9 mouse cellular contexts compared by ENCODE assay signal in genomic region chr2:93192671-93193080, GRCm38 (mm10). TPM values are rescaled to one million over a fixed set of nuclear protein-coding genes. Genes with fewer than 3 reads are reported as not detected.
DNase-seq lines count a peak whose midpoint lies in the region; ATAC-seq lines count a peak whose summit lies in the region.
"Had no signal": no experiment of that assay in that cellular context is flagged by ENCODE, and none has a peak within 500 bp of the region (broad histone marks: within the 10 kb centered on the region; RNA-seq: fewer than 3 reads in every experiment).

No protein-coding gene starts in this region.

- ATAC-seq in liver, embryonic 11.5 days (replicated peaks; ENCODE audit: low FRiP score) = no peak
- ATAC-seq in forebrain, embryonic 15.5 days (replicated peaks) = no peak
- ATAC-seq in megakaryocyte progenitor cell, adult 5-6 weeks (replicated peaks; ENCODE audit: poor library complexity) = peak; percentile 84

- peak; percentile 34 for DNase-seq in liver
- no peak for DNase-seq in liver, embryonic 11.5 days (ENCODE audit: low spot score)
- DNase-seq in spleen, postnatal 14 days (ENCODE audit: low spot score in 2 of 2) = peak; percentile 57 to 68
- no peak for DNase-seq in right cerebral cortex, adult 2 months (ENCODE audit: low spot score in 2 of 2)
- no peak for DNase-seq in layer of hippocampus, postnatal 14 days (ENCODE audit: low spot score in 2 of 2)
- no peak for DNase-seq in layer of hippocampus, adult 9-10 months (ENCODE audit: low spot score)

- peaks cover 13% of the 10 kb centered on the region for H3K4me1 ChIP-seq in liver, embryonic 11.5 days (replicated peaks; ENCODE audit: control insufficient read depth, insufficient read depth, low read length)
- peaks cover 68% of the 10 kb centered on the region for H3K4me1 ChIP-seq in forebrain, embryonic 15.5 days

- no peak overlapping the region for H3K4me3 ChIP-seq in liver, embryonic 11.5 days (ENCODE audit: low read depth, low read length)
- H3K4me3 ChIP-seq in forebrain, embryonic 15.5 days = no peak overlapping the region
- H3K4me3 ChIP-seq: limb, embryonic 15.5 days had no signal

- no peak overlapping the region for H3K27ac ChIP-seq in liver, embryonic 11.5 days (ENCODE audit: low read depth, low read length)
- H3K27ac ChIP-seq in forebrain, embryonic 15.5 days (replicated peaks) = no peak overlapping the region; the same call in 1 of the 2 replicates
- H3K27ac ChIP-seq: limb, embryonic 15.5 days had no signal

- WGBS in liver, embryonic 11.5 days = 16% methylated on average over 6 of the region's 6 CpGs
- 8% methylated on average over 6 of the region's 6 CpGs for WGBS in forebrain, embryonic 15.5 days

- H3K36me3 ChIP-seq in liver, embryonic 11.5 days (ENCODE audit: control insufficient read depth, insufficient read depth, low read length) = no peaks in the 10 kb centered on the region
- H3K36me3 ChIP-seq in forebrain, embryonic 15.5 days = peaks cover 4% of the 10 kb centered on the region; the same call in 1 of the 2 replicates
- H3K36me3 ChIP-seq: limb, embryonic 15.5 days had no signal

- H3K27me3 ChIP-seq in liver, embryonic 11.5 days (replicated peaks; ENCODE audit: control insufficient read depth, insufficient read depth, low read length) = peaks cover 33% of the 10 kb centered on the region
- H3K27me3 ChIP-seq in forebrain, embryonic 15.5 days = no peaks in the 10 kb centered on the region

- H3K4me2 ChIP-seq in liver, embryonic 11.5 days = no peak overlapping the region
- H3K4me2 ChIP-seq in forebrain, embryonic 15.5 days (replicated peaks) = peak overlapping the region; percentile 70; the same call in 1 of the 2 replicates
- H3K4me2 ChIP-seq: limb, embryonic 15.5 days had no signal

- no peak overlapping the region for H3K9ac ChIP-seq in liver, embryonic 11.5 days (ENCODE audit: low read depth, low read length)
- no peak overlapping the region for H3K9ac ChIP-seq in forebrain, embryonic 15.5 days (replicated peaks)
- H3K9ac ChIP-seq: limb, embryonic 15.5 days had no signal

- H3K9me3 ChIP-seq in liver, embryonic 11.5 days (ENCODE audit: control insufficient read depth, low read length) = no peaks in the 10 kb centered on the region
- H3K9me3 ChIP-seq in forebrain, embryonic 15.5 days = no peaks in the 10 kb centered on the region
- H3K9me3 ChIP-seq: limb, embryonic 15.5 days had no signal

RNA-seq across cellular contexts. Expression of gene Trp53i11, which starts 5.3 kb away (rescaled TPM):
- 10.5 and 14.0 TPM in 2 replicates for polyA plus RNA-seq in liver, embryonic 11.5 days (2014; fragmentation: Nextera tagmentation; extraction: Ambion mirVana)
- 90.5 and 110 TPM in 2 replicates for polyA plus RNA-seq in forebrain, embryonic 15.5 days (2015; fragmentation: Nextera tagmentation; extraction: Ambion mirVana)
- 2.2 and 2.4 TPM in 2 replicates for total RNA-seq in megakaryocyte progenitor cell, adult 5-6 weeks (2015)
- total RNA-seq in megakaryocyte progenitor cell, adult 5-6 weeks (2017) = 1.00 and 1.8 TPM in 2 replicates
- total RNA-seq in layer of hippocampus, postnatal 14 days (2021) = 10 to 100 TPM; 49.2 to 53.7 TPM

Comparison
In these comparisons a context has a peak if more than half of its experiments do, and no peak if none do; other contexts are left out.
1. DNase-seq: peak in liver (single experiment) and spleen, postnatal 14 days (2 of 2); none in liver, embryonic 11.5 days (single experiment), right cerebral cortex, adult 2 months (0 of 2), layer of hippocampus, postnatal 14 days (0 of 2) and layer of hippocampus, adult 9-10 months (single experiment).
2. RNA of gene Trp53i11, which starts 5.3 kb away (total RNA-seq): 49.2 to 53.7 TPM in layer of hippocampus, postnatal 14 days; 1.00 to 2.4 TPM in megakaryocyte progenitor cell, adult 5-6 weeks; every median in the first group is over 10 times any median in the second.